Mouse (Mus musculus) left cerebral cortex, adult 8-10 months (tissue): ENCODE results near the gene Hddc2. TPM values are rescaled to one million over a fixed set of nuclear protein-coding genes. Genes with fewer than 3 reads are reported as not detected.

Source experiments
- DNase-seq, 2 experiments: peaks; one replicate each; pipeline ENCODE4 v3.0.0; 2022; ENCODE audit warnings: low spot score in 2 of 2
- total RNA-seq, 4 experiments: library from RNA; stranded (reverse); gene quantifications; 2 replicates each; pipeline ENCODE4 v1.2.4; 2022

Gene Hddc2
- total RNA-seq, result 10 to 100 TPM; 20.0 to 21.7 (median 20.9) TPM

GRCm38 (mm10) chr10:31312865-31313848 is at the start of gene Hddc2:
Gene Hddc2, plus strand, starts transcription at chr10:31313383.
- peak; percentile 42 to 50 for DNase-seq

DNA sequence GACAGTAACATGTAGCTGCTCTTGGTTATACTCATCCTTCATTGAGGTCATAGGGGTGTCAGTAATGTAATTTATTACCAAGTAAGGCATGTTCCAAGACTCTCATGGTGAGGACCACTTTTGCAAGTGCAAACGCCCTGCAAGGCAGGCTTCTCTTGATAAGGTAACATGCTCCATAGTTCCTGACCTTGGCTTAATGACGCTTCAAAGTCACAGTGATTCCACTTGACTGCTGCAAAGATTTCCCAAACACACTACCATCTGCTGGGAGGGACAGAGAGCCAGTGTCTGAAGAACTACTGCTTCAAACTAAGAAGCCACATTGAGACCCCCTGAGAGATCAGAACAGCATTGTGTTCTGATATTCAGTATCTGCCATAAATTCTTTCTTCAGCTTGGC is 40.4 kb upstream of the Hddc2 start:
- DNase-seq, result no peak

- DNase-seq, result no peak
Measured at GRCm38 (mm10) chr10:31273171-31273570, 40.0 kb upstream of the Hddc2 start.

GRCm38 (mm10) chr10:31287787-31288186 is 25.4 kb upstream of the Hddc2 start:
- no peak for DNase-seq

GRCm38 (mm10) chr10:31288697-31289390 is 24.3 kb upstream of the Hddc2 start:
- DNase-seq, result no peak

- DNase-seq, result peak in 1 of 2 experiments; percentile 4
Measured at GRCm38 (mm10) chr10:31295705-31296104, 17.5 kb upstream of the Hddc2 start.

GRCm38 (mm10) chr10:31296458-31296857 is 16.7 kb upstream of the Hddc2 start:
- no peak for DNase-seq

DNA sequence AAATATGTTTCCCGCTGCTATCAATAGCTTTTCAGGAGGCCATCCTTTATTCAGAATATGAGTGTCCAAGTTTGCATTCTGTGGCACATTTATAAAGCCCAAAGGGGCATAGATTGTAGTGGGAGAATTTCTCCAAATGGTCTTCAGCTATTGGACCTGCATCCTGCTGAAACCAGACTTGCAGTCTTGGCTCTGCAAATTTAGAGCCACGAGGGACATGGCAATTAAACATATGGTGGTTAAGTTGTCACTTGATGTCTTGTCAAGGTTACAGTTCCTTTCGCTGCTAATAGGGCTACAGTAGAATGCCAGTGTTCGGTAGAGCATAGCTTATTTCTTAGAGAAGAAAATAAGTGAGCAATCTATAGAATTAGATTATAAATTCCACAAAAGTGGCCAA is 16.1 kb upstream of the Hddc2 start:
- DNase-seq, result no peak

- no peak for DNase-seq
Measured at GRCm38 (mm10) chr10:31298263-31298662, 14.9 kb upstream of the Hddc2 start.

GRCm38 (mm10) chr10:31298921-31299574 is 14.1 kb upstream of the Hddc2 start:
- DNase-seq, result peak in 1 of 2 experiments; percentile 43

GRCm38 (mm10) chr10:31300292-31300691 is 12.9 kb upstream of the Hddc2 start:
- DNase-seq, result no peak

- DNase-seq, result no peak
Measured at GRCm38 (mm10) chr10:31303446-31303845, 9.7 kb upstream of the Hddc2 start.

DNA sequence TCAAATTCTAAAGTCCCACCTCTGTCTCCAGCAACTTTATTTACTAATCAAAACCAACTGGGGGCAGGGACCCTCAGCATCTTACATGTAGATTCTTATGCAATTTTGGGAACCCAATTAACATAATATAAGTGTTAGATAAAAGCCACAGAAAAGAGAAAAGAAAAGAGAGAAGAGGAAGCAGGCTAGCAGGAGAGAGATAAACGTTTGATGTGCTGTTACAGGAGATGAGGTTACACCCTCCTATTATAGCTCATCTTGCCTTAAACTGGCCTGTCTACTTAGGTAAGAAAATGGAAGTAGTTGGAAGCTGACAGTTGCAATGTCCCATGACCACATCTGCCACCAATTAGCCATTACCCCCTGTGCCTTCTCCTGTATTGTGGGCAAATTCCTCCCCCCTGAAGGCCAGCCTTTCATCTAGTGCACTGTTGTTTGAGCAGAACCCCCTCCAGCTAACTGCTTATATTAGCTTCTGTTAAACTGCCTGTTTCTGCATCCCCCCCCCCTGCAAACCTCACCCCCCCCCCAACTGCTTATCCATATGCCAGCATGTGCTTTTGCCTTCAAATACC is 6.1 kb upstream of the Hddc2 start:
- no peak for DNase-seq

GRCm38 (mm10) chr10:31318491-31318890 is 5.3 kb downstream of the Hddc2 start:
- DNase-seq, result no peak

- DNase-seq, result no peak
Measured at GRCm38 (mm10) chr10:31329436-31329835, 16.3 kb downstream of the Hddc2 start.

- no peak for DNase-seq
Measured at GRCm38 (mm10) chr10:31330286-31330962, 17.2 kb downstream of the Hddc2 start.

- no peak for DNase-seq
Measured at GRCm38 (mm10) chr10:31331225-31331775, 18.1 kb downstream of the Hddc2 start.

DNA sequence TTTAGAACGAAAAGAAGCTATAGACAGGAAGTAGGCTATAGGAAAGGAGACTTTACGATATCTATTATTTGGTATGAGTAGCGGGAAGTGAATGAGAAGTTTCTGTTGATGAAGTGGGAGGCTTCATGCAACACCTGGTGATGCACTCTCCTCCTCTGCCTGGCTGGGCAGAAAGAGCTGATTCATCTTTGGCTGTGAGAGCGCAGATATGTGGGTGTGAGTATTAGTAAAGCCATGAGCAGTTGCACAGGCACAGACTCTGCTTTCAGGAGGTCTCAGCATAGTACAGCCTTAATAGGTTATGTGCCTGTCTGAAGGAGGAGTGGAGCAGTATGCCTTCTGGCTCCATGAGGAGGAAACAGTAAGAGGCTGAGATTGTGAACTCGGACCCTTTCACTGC is 23.2 kb downstream of the Hddc2 start:
- DNase-seq, result peak in 1 of 2 experiments; percentile 36

GRCm38 (mm10) chr10:31346401-31346800 is 33.2 kb downstream of the Hddc2 start:
- DNase-seq, result no peak

DNA sequence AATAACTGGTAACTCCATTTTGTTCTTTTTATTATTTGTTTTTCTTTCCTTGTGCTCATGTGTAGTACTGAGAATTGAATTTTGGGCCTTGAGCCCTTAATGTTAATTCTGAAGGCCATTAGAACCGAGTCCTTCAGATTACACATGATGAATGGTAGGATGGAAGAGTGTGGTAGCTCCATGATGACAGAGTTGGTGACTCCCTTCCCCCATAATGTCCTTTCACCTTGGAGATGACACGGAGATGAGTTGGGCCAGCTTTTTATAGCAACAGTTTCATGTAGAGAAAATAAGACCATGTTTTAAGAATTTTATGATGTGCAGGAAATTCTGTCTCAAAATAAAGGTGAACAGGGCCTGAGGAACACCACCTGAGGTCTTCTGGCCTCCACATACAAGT is 37.9 kb downstream of the Hddc2 start:
- DNase-seq, result no peak
